Mouse (Mus musculus) ES-Bruce4 (cell line): ENCODE data around the gene Zfp799. TPM values are rescaled to one million over a fixed set of nuclear protein-coding genes. Genes with fewer than 3 reads are reported as not detected.

Experiments
- H3K27ac ChIP-seq: 2 replicates; pipeline ENCODE4 v1.5.1; 2012; ENCODE audit warnings: low read length, inconsistent platforms; ENCODE audit not compliant: insufficient read depth
- H3K27me3 ChIP-seq: 2 replicates; pipeline ENCODE4 v1.6.1; 2012; ENCODE audit warnings: mild to moderate bottlenecking, low read length, inconsistent platforms; ENCODE audit not compliant: control insufficient read depth, poor library complexity, insufficient read depth, severe bottlenecking
- H3K36me3 ChIP-seq: 2 replicates; pipeline ENCODE4 v1.6.1; 2012; ENCODE audit warnings: inconsistent platforms, mild to moderate bottlenecking, low read length, moderate library complexity; ENCODE audit not compliant: control insufficient read depth, poor library complexity, insufficient read depth, severe bottlenecking
- H3K4me1 ChIP-seq: one replicate; pipeline ENCODE4 v1.8.1; 2011; ENCODE audit warnings: low read length; ENCODE audit not compliant: control insufficient read depth, insufficient read depth
- H3K4me3 ChIP-seq: 2 replicates; pipeline ENCODE4 v1.5.1; 2011; ENCODE audit warnings: low read depth, mild to moderate bottlenecking, low read length
- H3K9ac ChIP-seq: 2 replicates; pipeline ENCODE4 v1.6.1; 2012; ENCODE audit warnings: low read depth, mild to moderate bottlenecking, inconsistent platforms; ENCODE audit not compliant: poor library complexity, severe bottlenecking
- H3K9me3 ChIP-seq: replicated peaks from 2 replicates; pipeline ENCODE4 v1.6.1; 2012; ENCODE audit warnings: mild to moderate bottlenecking, low read length, inconsistent platforms; ENCODE audit not compliant: control insufficient read depth, poor library complexity, insufficient read depth, severe bottlenecking
- CTCF ChIP-seq: IDR thresholded peaks from one replicate; pipeline ENCODE4 v1.8.1; 2011; ENCODE audit warnings: low read depth, low read length
- EP300 ChIP-seq: IDR thresholded peaks from 2 replicates; pipeline ENCODE4 v1.6.1; 2011; ENCODE audit warnings: low read depth, low read length; ENCODE audit not compliant: insufficient read depth
- POLR2A ChIP-seq: IDR thresholded peaks from one replicate; pipeline ENCODE4 v1.8.1; 2011; ENCODE audit warnings: low read length; ENCODE audit not compliant: insufficient read depth
- polyA plus RNA-seq: library from polyadenylated mRNA; stranded (reverse); fragments of >200 nt; gene quantifications from 2 replicates; pipeline ENCODE4 v1.2.4, GENCODE M21; 2011; ENCODE audit warnings: low read depth; ENCODE audit not compliant: missing spikeins, insufficient read depth, insufficient read length

The Zfp799 gene
- polyA plus RNA-seq, 1 experiment: 27.1 TPM

GRCm38 (mm10) chr17:32787436-32788093, 42.5 kb downstream of the Zfp799 start:
- Histone ChIP-seq H3K4me3 (peak overlapping the region; percentile 95), H3K27ac (no peak overlapping the region; the same call in 1 of the 2 replicates), H3K9me3 (no peaks in the 10 kb centered on the region), H3K36me3 (peaks cover 26% of the 10 kb centered on the region), H3K27me3 (no peaks in the 10 kb centered on the region), H3K4me1 (no peaks in the 10 kb centered on the region), H3K9ac (peak overlapping the region; percentile 86)
- TF ChIP-seq CTCF: no peak
- TF ChIP-seq EP300: no peak
- no peak for TF ChIP-seq POLR2A

DNA sequence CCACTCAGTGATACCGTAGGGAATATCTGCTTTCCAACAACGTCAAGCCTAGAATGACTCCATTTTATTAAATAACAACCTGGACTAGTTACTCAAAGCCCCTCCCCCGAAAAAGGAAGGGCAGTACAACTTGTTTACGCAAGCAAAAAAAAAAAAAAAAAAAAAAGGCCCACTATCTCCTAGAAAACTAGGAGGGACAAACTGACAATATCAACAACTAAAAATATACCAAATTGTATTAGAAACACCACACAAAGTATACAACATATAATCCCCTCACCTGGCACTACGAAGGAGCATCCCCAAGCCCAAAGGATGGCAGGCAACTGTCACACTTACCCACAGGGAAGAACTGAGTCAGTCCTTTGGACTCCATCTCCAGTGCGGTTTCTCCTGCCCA, 43.1 kb downstream of the Zfp799 start:
- H3K36me3 ChIP-seq: peaks cover 30% of the 10 kb centered on the region
- peak overlapping the region; percentile 86; the same call in 1 of the 2 replicates for H3K9ac ChIP-seq
- no peaks in the 10 kb centered on the region for H3K4me1 ChIP-seq
- H3K4me3 ChIP-seq: peak overlapping the region; percentile 95
- TF ChIP-seq EP300 (no peak), POLR2A (no peak), CTCF (no peak)
- no peak overlapping the region for H3K27ac ChIP-seq
- H3K9me3 ChIP-seq: no peaks in the 10 kb centered on the region
- no peaks in the 10 kb centered on the region for H3K27me3 ChIP-seq

DNA sequence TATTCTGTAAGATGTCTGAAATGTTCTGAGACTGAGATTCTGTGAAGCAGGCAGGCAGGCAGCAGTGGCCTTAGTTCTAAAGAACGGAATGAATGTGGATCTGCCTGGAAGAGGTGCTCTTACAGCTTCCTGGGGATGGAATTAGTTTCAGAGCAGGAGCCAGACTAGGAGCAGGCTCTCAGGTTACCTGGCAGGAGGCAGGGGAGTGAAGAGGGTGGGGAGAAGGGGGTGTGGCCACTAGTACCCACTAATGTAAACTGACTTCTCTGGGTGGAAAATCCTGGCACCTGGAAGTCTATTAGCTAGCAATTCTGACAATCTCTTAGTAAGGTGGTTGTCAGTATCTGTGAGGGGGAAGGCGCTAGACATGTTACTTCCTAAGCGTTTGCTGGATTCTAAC, 44.4 kb downstream of the Zfp799 start:
- no peak overlapping the region for H3K27ac ChIP-seq
- H3K4me3 ChIP-seq: no peak overlapping the region
- no peaks in the 10 kb centered on the region for H3K4me1 ChIP-seq
- no peak for TF ChIP-seq CTCF
- TF ChIP-seq POLR2A: no peak
- no peak for TF ChIP-seq EP300
- no peak overlapping the region for H3K9ac ChIP-seq
- H3K36me3 ChIP-seq: peaks cover 35% of the 10 kb centered on the region
- no peaks in the 10 kb centered on the region for H3K27me3 ChIP-seq
- no peaks in the 10 kb centered on the region for H3K9me3 ChIP-seq

- TF ChIP-seq POLR2A (no peak), CTCF (no peak), EP300 (no peak)
These were observed 52.5 kb downstream of the Zfp799 start for GRCm38 (mm10) chr17:32777564-32777963.

GRCm38 (mm10) chr17:32771213-32771612, 58.8 kb downstream of the Zfp799 start:
- no peak overlapping the region for H3K9ac ChIP-seq
- H3K4me3 ChIP-seq: no peak overlapping the region
- H3K36me3 ChIP-seq: peaks cover 47% of the 10 kb centered on the region
- H3K27me3 ChIP-seq: no peaks in the 10 kb centered on the region
- TF ChIP-seq CTCF: no peak
- no peak for TF ChIP-seq POLR2A
- no peak for TF ChIP-seq EP300
- no peaks in the 10 kb centered on the region for H3K9me3 ChIP-seq
- no peaks in the 10 kb centered on the region for H3K4me1 ChIP-seq
- H3K27ac ChIP-seq: no peak overlapping the region

More at GRCm38 (mm10) chr17:32777564-32777963, 52.5 kb downstream of the Zfp799 start:
- no peaks in the 10 kb centered on the region for H3K27me3 ChIP-seq
- H3K36me3 ChIP-seq: peaks cover 66% of the 10 kb centered on the region
- no peaks in the 10 kb centered on the region for H3K9me3 ChIP-seq
- no peaks in the 10 kb centered on the region for H3K4me1 ChIP-seq
- no peak overlapping the region for H3K27ac ChIP-seq
- no peak overlapping the region for H3K4me3 ChIP-seq
- no peak overlapping the region for H3K9ac ChIP-seq

GRCm38 (mm10) chr17:32766422-32766821, 63.6 kb downstream of the Zfp799 start:
- H3K9me3 ChIP-seq: peaks cover 19% of the 10 kb centered on the region
- H3K4me3 ChIP-seq: no peak overlapping the region
- no peaks in the 10 kb centered on the region for H3K27me3 ChIP-seq
- H3K4me1 ChIP-seq: no peaks in the 10 kb centered on the region
- no peak overlapping the region for H3K27ac ChIP-seq
- H3K9ac ChIP-seq: no peak overlapping the region
- TF ChIP-seq EP300 (no peak), POLR2A (no peak), CTCF (no peak)
- peaks cover 19% of the 10 kb centered on the region for H3K36me3 ChIP-seq

Other genes starting within 250 kb of the Zfp799 start
- not detected in 2 replicates for gene Cyp4f37, start 209.0 kb downstream of the Zfp799 start, polyA plus RNA-seq
- not detected in 2 replicates for gene Cyp4f40, start 171.4 kb downstream of the Zfp799 start, polyA plus RNA-seq
- 0.58 TPM in 1 of 2 replicates, not detected in the other for gene Cyp4f15, start 144.6 kb downstream of the Zfp799 start, polyA plus RNA-seq
- gene Zfp871, start 42.0 kb downstream of the Zfp799 start, polyA plus RNA-seq: 43.8 and 54.5 TPM in 2 replicates
- gene Zfp811, start 20.3 kb downstream of the Zfp799 start, polyA plus RNA-seq: 8.0 and 8.4 TPM in 2 replicates
- gene Zfp870, start 61.4 kb upstream of the Zfp799 start, polyA plus RNA-seq: 17.6 and 19.0 TPM in 2 replicates
- not detected in 2 replicates for gene Cyp4f14, start 87.1 kb upstream of the Zfp799 start, polyA plus RNA-seq
- gene Cyp4f13, start 117.1 kb upstream of the Zfp799 start, polyA plus RNA-seq: 12.7 and 18.8 TPM in 2 replicates
- 12.9 and 14.5 TPM in 2 replicates for gene Zfp472, start 135.6 kb upstream of the Zfp799 start, polyA plus RNA-seq
- gene Zfp952, start 162.9 kb upstream of the Zfp799 start, polyA plus RNA-seq: 9.9 and 13.5 TPM in 2 replicates
- 9.5 and 10.5 TPM in 2 replicates for gene Zfp763, start 203.1 kb upstream of the Zfp799 start, polyA plus RNA-seq
- not detected in 2 replicates for gene 4921501E09Rik, start 237.8 kb upstream of the Zfp799 start, polyA plus RNA-seq